Mouse (Mus musculus) midbrain, embryonic 11.5 days (tissue): ENCODE measurements around the gene Eral1. TPM values are rescaled to one million over a fixed set of nuclear protein-coding genes. Genes with fewer than 3 reads are reported as not detected.
A peak's percentile ranks its signal among the peaks of the same experiment; 100 is the strongest.

Experiments
- ATAC-seq: fragments of 200-750 bp; cut with Nextera tagmentation; 2 replicates; pipeline ENCODE4 v1.8.0; 2017; ENCODE audit warnings: moderate TSS enrichment, moderate library complexity; ENCODE audit not compliant: low FRiP score
- DNase-seq: peaks from one replicate; pipeline ENCODE4 v3.0.0; 2015; ENCODE audit warnings: low spot score; ENCODE audit errors: missing footprints
- H3K27ac ChIP-seq: fragments of 300-500 bp; sonication (generic); 2 replicates; pipeline ENCODE4 v1.5.1; 2014; ENCODE audit warnings: low read depth, low read length
- H3K27me3 ChIP-seq: fragments of 300-500 bp; sonication (generic); 2 replicates; pipeline ENCODE4 v1.6.1; 2014; ENCODE audit warnings: mild to moderate bottlenecking, low read length, moderate library complexity, mixed read lengths; ENCODE audit not compliant: control insufficient read depth, insufficient read depth
- H3K36me3 ChIP-seq: fragments of 300-500 bp; sonication (generic); 2 replicates; pipeline ENCODE4 v1.6.1; 2014; ENCODE audit warnings: mild to moderate bottlenecking, low read length, moderate library complexity, mixed read lengths; ENCODE audit not compliant: control insufficient read depth, insufficient read depth
- H3K4me1 ChIP-seq: fragments of 300-500 bp; sonication (generic); 2 replicates; pipeline ENCODE4 v1.6.1; 2014; ENCODE audit warnings: low read length; ENCODE audit not compliant: control insufficient read depth, insufficient read depth
- H3K4me2 ChIP-seq: fragments of 300-500 bp; sonication (generic); 2 replicates; pipeline ENCODE4 v1.6.1; 2014; ENCODE audit warnings: mild to moderate bottlenecking, moderate library complexity
- H3K4me3 ChIP-seq: fragments of 300-500 bp; sonication (generic); 2 replicates; pipeline ENCODE4 v1.5.1; 2014; ENCODE audit warnings: low read depth, low read length
- H3K9ac ChIP-seq: fragments of 300-500 bp; sonication (generic); 2 replicates; pipeline ENCODE4 v1.6.1; 2014; ENCODE audit warnings: low read length
- H3K9me3 ChIP-seq: fragments of 300-500 bp; sonication (generic); 2 replicates; pipeline ENCODE4 v1.6.1; 2016; ENCODE audit warnings: low read length; ENCODE audit not compliant: control insufficient read depth
- WGBS: fragments of 180-500 bp; shearing (Covaris S2); extraction: QIAGEN DNeasy Blood & Tissue Kit; methylation state at CpG from one replicate; pipeline ENCODE4 v1.1.7; 2014; 5-methylcytosine and 5-hydroxymethylcytosine counted together
- polyA plus RNA-seq: library from polyadenylated mRNA; unstranded; fragments of >200 nt; fragmentation: Nextera tagmentation; extraction: Ambion mirVana; gene quantifications from 2 replicates; pipeline ENCODE4 v1.2.1, GENCODE M21; 2014

Eral1 gene
- polyA plus RNA-seq, 1 experiment from 2014 or later, result 39.0 TPM

DNA sequence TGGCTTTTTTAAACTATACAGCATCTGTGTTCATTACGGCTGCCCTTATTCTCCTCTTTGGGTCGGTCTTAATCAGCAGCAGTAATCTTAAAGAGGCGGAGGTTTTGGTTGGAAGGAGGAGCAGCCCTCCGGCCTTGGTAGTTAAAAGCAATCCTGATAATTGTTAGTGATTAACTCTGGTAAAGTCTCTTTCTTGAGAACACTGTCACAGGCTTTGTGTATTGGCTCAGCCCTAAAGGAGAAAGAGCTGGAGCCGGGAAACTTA is 35.9 kb upstream of the Eral1 start:
- Histone ChIP-seq H3K36me3 (no peaks in the 10 kb centered on the region), H3K4me3 (peak overlapping the region; percentile 51), H3K27me3 (no peaks in the 10 kb centered on the region), H3K9me3 (no peaks in the 10 kb centered on the region), H3K4me2 (peak overlapping the region; percentile 60), H3K27ac (peak overlapping the region; percentile 79), H3K9ac (peak overlapping the region; percentile 66), H3K4me1 (peaks cover 18% of the 10 kb centered on the region)
- ATAC-seq (no peak), DNase-seq (no peak)
- 11% methylated on average over 5 of the region's 5 CpGs for WGBS

DNA sequence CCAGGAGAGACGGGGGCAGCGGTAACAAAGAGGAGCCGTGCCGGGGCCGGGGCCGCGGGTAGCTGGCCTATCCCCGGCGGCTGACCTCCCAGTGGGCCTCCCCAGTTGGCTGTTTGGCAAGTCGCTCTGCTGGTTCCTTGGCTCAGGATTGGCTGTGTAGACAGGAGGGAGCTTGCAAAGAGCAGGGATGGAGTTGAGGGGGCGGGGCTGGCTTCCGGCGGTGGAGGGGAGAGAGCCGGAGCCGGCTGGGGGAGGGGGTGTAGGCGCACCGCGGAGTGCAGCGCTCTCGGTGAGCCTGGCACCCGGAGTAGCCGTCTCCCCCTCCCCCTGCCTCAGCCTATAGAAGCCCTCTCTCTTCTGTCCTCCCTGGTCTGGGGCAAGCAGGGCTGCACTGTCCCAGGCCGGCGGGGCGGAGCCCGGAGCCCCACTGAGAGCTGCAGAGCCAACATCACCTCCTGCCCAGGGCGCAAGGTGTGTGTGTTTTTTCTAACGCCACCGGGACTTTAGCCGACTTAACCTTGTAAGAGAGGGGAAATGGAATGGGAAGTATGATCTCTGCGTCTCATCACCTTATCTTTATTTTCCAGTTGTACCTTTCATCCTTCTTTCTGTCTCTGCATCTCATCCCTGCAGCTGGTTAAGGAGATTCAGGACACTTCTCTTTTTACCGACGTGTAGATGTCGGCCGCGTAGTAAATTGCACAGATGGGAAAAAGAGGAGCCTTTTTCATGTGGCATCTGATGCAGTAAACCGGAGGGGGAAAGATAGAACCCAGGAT is 35.4 kb upstream of the Eral1 start:
- peak overlapping the region; percentile 79 for H3K27ac ChIP-seq
- ATAC-seq (peak; percentile 100), DNase-seq (peak; percentile 99)
- under 1% methylated on average over 36 of the region's 37 CpGs for WGBS
- H3K27me3 ChIP-seq, result no peaks in the 10 kb centered on the region
- peak overlapping the region; percentile 51 for H3K4me3 ChIP-seq
- H3K4me1 ChIP-seq, result peaks cover 18% of the 10 kb centered on the region
- H3K4me2 ChIP-seq, result peak overlapping the region; percentile 60
- H3K36me3 ChIP-seq, result no peaks in the 10 kb centered on the region
- H3K9ac ChIP-seq, result peak overlapping the region; percentile 79
- no peaks in the 10 kb centered on the region for H3K9me3 ChIP-seq

DNA sequence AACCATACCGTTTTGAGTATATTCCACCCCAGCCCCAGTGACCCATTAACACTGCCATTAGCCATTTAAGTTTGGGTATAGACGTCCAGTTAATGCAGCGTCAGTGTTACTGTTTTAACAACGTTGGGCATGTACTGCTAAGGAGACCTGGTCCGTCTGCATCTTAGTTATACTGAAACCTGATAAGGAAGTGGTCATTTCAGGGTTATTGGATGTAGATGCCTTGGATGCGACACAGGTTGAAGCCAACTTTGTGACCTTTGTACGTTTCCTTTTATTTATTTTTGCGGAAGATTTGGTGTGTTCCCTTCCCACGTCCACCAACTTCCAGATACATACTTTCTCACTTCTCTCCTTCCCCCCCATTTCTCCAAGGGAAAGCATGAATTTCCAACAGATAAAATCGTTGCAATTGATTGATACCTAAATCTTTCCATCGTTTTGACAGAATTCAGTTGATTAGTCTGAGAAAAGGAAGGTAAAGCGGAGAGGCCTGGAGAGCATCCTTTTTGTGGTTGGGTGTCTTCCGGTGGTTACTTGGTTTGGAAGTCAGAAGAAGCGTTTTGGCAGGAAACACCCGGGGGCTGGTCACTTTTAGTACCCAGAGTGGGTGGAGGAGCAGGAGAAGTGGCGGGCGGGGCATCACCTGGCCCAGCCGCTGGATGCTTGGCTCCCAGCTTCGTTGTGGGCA is 34.6 kb upstream of the Eral1 start:
- Histone ChIP-seq H3K4me2 (peak overlapping the region; percentile 60), H3K4me3 (peak overlapping the region; percentile 51), H3K27me3 (no peaks in the 10 kb centered on the region), H3K9me3 (no peaks in the 10 kb centered on the region), H3K27ac (peak overlapping the region; percentile 77), H3K4me1 (peaks cover 18% of the 10 kb centered on the region), H3K36me3 (no peaks in the 10 kb centered on the region), H3K9ac (peak overlapping the region; percentile 79)
- ATAC-seq (no peak), DNase-seq (no peak)
- WGBS, result 12% methylated on average over 19 of the region's 19 CpGs

DNA sequence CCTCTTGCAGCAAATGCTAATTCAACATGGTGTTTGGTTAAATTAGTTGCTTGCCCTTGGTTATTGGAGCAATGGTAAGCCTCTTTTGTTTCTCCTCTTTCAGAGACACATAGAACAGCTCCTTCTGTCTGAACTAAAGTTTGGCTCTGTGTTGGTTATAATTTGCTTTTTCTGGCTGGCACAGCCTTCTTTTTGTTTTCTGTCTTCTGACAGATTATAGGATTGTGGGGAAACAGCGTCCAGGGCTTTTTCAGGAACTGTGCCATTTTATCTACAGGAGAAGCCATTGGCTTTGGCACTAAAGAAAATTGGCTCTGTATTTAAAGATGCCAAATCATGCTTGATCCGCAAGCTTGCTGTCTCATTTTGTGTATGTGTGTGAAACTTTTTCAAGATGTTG is 33.4 kb upstream of the Eral1 start:
- H3K27me3 ChIP-seq, result no peaks in the 10 kb centered on the region
- H3K4me1 ChIP-seq, result peaks cover 18% of the 10 kb centered on the region
- H3K4me2 ChIP-seq, result no peak overlapping the region
- H3K9me3 ChIP-seq, result no peaks in the 10 kb centered on the region
- H3K4me3 ChIP-seq, result no peak overlapping the region
- 81% methylated on average over 2 of the region's 2 CpGs for WGBS
- ATAC-seq (no peak), DNase-seq (no peak)
- no peak overlapping the region for H3K27ac ChIP-seq
- no peak overlapping the region for H3K9ac ChIP-seq
- H3K36me3 ChIP-seq, result no peaks in the 10 kb centered on the region

DNA sequence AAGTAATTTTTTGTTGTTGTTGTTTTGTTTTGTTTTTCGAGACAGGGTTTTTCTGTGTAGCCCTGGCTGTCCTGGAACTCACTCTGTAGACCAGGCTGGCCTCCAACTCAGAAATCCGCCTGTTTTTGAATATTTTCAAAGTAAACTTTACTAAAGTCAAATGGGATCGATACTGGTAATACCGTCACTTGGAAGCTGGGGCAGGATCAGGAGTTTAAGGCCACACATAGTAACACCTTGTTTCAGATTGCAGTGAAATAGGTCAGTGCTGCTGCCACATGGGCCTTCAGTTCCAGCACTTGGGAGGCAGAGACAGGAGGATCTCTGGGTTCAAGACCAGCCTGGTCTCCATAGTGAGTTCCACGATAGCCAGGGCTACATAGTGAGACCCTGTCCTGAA is 24.3 kb upstream of the Eral1 start:
- Histone ChIP-seq H3K9me3 (no peaks in the 10 kb centered on the region), H3K4me2 (no peak overlapping the region), H3K4me1 (no peaks in the 10 kb centered on the region), H3K27me3 (no peaks in the 10 kb centered on the region), H3K36me3 (0 out of 2 replicates have a peak, but pooled peaks cover 2% of the 10 kb centered on the region), H3K4me3 (no peak overlapping the region), H3K27ac (no peak overlapping the region), H3K9ac (no peak overlapping the region)
- WGBS, result 91% methylated on average over 5 of the region's 5 CpGs
- DNase-seq, result no peak
- no peak for ATAC-seq

DNA sequence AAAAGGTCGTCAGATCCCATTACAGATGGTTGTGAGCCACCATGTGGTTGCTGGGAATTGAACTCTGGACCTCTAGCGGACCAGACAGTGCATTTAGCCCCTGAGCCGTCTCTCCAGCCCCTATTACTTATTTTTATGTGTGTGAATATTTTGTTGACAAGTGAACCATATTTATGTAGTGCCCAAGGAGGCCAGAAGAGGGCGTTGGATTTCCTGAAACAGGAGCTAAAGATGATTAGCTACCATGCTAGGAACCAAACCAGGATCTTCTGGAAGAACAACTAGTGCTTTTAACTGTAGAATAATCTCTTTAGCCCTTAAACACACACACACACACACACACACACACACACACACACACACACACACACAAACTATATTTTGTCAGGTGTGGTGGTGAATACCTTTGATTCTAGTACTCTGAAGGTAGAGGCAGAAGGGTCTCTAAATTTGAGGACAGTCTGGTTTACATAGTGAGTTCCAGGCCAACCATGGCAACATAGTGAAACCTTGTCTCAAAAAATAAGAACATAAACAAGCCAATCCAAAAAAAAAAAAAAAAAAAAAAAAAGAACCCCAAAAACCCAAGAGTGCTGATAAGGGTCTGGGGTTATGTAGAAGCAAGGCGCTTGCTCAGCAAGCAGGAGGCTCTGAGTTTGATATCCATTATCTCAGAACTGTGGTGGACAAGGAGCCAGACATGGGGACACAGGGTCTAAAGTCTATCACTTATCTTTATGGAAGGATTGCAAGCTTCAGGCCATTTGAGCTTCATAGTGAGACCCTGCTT is 23.0 kb upstream of the Eral1 start:
- ATAC-seq, result no peak
- DNase-seq, result no peak
- no peaks in the 10 kb centered on the region for H3K9me3 ChIP-seq
- H3K27me3 ChIP-seq, result no peaks in the 10 kb centered on the region
- 0 out of 2 replicates have a peak, but pooled peaks cover 2% of the 10 kb centered on the region for H3K36me3 ChIP-seq
- no peak overlapping the region for H3K4me2 ChIP-seq
- no peak overlapping the region for H3K4me3 ChIP-seq
- H3K4me1 ChIP-seq, result no peaks in the 10 kb centered on the region; the same call in 1 of the 2 replicates
- 77% methylated on average over 5 of the region's 5 CpGs for WGBS
- no peak overlapping the region for H3K27ac ChIP-seq
- no peak overlapping the region for H3K9ac ChIP-seq

DNA sequence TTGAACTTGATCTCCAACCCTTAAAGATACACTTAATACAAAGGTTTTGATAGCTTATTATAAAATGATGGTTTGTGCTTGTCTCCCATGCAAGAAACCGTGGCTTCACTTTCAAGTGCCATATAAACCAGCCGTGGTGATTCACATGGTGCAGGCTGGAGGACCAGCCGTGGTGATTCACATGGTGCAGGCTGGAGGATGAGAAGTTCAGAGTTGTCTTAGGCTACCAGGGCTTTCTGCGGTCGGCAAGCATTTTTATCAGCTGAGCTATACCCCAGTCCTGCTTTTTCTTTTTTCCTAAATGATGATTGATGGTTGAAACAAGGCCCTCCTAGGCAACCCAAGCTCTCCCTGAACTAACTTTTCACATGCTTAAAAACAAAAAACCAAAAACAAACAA is 22.0 kb upstream of the Eral1 start:
- 94% methylated on average over 5 of the region's 5 CpGs for WGBS
- 0 out of 2 replicates have a peak, but pooled peaks cover 2% of the 10 kb centered on the region for H3K36me3 ChIP-seq
- DNase-seq (no peak), ATAC-seq (no peak)
- H3K27me3 ChIP-seq, result no peaks in the 10 kb centered on the region
- H3K4me2 ChIP-seq, result no peak overlapping the region
- H3K9me3 ChIP-seq, result no peaks in the 10 kb centered on the region
- no peaks in the 10 kb centered on the region; the same call in 1 of the 2 replicates for H3K4me1 ChIP-seq
- no peak overlapping the region for H3K9ac ChIP-seq
- H3K27ac ChIP-seq, result no peak overlapping the region
- H3K4me3 ChIP-seq, result no peak overlapping the region

DNA sequence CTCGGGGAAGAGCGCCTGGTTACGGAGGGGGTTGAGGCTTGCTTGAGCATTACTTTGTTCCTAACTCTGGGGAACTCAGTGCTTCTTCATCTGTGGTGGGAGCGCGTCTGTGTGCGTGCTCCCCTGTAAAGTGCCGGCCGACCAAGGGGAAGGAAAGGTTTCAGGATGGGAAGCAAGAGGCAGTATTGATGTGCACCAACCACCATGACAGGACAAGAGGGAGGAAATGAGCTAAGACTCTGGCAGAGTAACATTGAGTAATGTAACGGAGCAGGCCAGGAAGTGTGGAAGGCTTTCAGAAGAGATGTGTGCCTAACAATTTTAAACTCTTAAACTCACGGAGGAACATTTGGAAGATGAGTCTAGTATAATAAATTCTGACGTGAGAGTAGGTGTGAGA is 20.6 kb upstream of the Eral1 start:
- DNase-seq (no peak), ATAC-seq (no peak)
- Histone ChIP-seq H3K9ac (no peak overlapping the region), H3K4me3 (no peak overlapping the region), H3K27me3 (no peaks in the 10 kb centered on the region), H3K36me3 (no peaks in the 10 kb centered on the region), H3K27ac (no peak overlapping the region), H3K9me3 (no peaks in the 10 kb centered on the region), H3K4me2 (no peak overlapping the region), H3K4me1 (peaks cover 5% of the 10 kb centered on the region)
- WGBS, result 89% methylated on average over 11 of the region's 11 CpGs

DNA sequence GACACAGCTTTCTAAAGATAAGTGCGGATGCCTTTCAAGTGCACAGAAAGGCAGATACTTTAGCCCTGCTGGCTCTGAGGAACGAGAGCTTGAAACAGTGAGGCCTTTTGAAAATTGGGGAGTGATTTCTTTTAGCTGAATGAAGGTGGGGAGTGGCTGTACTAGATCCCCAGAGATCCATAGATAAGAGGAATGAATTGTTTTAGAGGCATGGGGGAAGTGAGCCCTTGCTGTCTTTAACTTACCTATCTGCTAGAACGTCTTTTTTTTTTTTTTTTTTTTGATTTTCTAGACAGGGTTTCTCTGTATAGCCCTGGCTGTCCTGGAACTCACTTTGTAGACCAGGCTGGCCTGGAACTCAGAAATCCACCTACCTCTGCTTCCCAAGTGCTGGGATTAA is 16.9 kb upstream of the Eral1 start:
- H3K27ac ChIP-seq, result no peak overlapping the region
- peaks cover 15% of the 10 kb centered on the region for H3K4me1 ChIP-seq
- H3K27me3 ChIP-seq, result no peaks in the 10 kb centered on the region
- peak overlapping the region; percentile 32; the same call in 1 of the 2 replicates for H3K9ac ChIP-seq
- no peak overlapping the region for H3K4me3 ChIP-seq
- no peaks in the 10 kb centered on the region for H3K9me3 ChIP-seq
- WGBS, result 74% methylated on average over 3 of the region's 3 CpGs
- ATAC-seq (no peak), DNase-seq (no peak)
- H3K36me3 ChIP-seq, result no peaks in the 10 kb centered on the region
- peak overlapping the region; percentile 8 for H3K4me2 ChIP-seq
